Mouse (Mus musculus) cerebellum, adult 18-20 months (tissue): ENCODE results near the gene Gpc6.
A peak's percentile ranks its signal among the peaks of the same experiment; 100 is the strongest.

Experiments
- DNase-seq, 2 experiments: peaks; one replicate each; pipeline ENCODE4 v3.0.0; 2021

Gene Gpc6

DNA sequence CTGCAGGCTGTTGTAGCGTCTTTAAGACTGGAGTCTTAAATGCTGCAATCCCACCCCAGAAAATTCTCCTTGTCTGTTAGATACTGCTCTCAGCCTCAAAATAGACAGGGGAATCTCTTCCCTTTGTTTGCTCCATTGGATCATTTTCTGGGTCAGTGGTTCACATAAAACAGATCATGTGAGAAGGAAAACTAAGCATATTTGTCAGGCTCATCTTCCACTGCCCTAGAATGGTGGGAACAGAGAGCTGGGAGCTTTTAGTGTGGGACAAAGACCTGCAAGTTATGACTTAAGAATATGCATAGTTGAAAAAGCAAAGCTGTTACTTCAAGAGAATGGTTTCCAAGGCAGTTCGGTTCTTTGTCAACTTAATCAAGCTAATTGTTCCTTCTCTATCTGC, 136.4 kb downstream of the Gpc6 start:
- no peak for DNase-seq

- no peak for DNase-seq
These were observed 143.1 kb downstream of the Gpc6 start for GRCm38 (mm10) chr14:117068179-117068578.

- DNase-seq: no peak
These were observed 145.5 kb downstream of the Gpc6 start for GRCm38 (mm10) chr14:117070470-117071085.

GRCm38 (mm10) chr14:117093586-117093985, 168.5 kb downstream of the Gpc6 start:
- no peak for DNase-seq

- no peak for DNase-seq
These were observed 181.8 kb downstream of the Gpc6 start for GRCm38 (mm10) chr14:117106900-117107299.

DNA sequence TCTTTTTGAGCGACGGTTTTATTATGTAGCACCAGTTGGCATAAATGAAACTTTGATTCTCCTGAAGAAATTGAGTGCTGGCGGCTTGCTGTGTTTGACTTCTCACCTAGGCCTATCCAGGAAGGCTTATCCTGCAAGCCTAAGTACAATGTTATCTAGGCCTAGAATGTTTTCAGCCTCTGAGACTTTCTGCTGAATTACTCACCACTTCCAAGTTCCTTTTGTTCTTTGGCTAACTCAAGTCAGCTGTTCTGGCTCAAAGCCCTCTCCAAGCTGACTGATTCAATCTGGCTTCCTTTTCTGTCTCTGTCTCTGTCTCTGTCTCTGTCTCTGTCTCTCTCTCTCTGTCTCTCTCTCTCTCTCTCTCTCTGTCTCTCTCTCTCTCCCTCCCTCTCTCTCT, 188.0 kb downstream of the Gpc6 start:
- DNase-seq: no peak

DNA sequence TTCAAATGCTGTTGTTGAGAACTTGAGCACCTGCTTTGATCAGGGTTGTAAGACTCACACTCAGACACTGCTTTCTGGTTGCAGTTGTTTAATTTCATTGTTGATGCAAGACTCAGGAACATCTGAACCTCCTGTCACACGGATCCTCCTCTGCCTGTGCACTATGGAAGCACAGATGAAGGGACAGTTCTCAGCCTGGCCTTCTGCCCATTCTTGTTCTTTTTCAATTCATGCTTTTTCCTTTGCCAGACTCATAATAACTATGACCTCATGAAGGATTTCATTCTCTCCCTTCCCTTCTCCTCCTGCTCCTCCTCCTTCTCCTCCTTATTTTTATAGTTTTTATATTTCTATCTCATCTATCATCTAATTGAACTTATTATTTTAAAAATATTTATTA, 196.9 kb downstream of the Gpc6 start:
- DNase-seq: no peak

GRCm38 (mm10) chr14:117130334-117130733, 205.2 kb downstream of the Gpc6 start:
- no peak for DNase-seq

DNA sequence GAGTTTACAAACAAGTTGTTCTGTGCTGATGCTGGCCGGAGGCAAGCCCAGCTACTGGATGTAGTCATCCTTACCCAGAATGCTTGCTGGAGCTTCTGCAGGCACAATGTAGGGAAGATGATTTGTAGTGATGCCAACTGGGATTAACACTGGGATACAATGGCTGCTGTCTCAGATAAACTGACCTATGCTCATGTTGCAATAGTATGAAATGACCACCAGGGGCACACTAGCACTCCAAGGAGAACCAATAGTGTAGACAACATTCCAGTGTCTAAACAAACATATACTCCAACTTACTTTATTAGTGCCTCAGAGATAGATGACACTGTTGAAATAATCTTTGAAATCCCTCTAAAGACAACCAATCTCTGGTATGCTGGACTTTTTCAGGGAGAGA, 206.2 kb downstream of the Gpc6 start:
- no peak for DNase-seq

DNA sequence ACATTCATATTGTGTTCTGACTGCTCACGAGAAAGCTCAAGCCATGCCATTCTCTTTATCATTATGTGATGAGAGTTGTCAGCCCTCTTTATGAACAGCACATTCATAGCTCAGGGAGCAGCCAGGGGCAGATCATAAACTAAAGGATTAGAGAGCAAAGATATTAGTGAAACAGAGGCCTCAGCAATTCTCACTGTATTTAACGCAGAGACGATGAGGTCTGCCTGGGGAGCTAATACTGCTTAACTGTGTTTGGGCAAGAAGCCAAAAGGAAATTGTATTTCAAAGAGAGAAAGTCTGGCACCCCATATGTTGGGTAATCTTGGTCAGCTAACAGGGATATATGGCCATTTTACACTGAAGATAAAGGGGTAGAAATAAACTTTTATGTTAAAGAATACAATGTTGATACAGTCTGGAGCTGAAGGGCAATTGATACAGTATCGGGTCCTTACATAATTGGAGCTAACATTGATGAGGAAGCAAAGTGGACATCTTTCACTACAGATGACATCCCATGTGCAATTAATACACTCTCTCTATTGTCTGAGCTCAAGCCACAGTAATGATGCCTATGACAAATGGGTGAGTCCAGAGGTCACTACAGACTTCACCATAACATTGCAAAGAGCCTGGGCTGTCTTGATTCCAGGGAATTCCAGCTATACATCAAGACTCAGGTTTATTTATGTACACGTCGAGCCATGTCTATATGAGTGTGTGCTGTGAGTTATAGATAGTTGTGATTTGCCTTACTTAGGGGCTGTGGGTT, 216.1 kb downstream of the Gpc6 start:
- DNase-seq: no peak

GRCm38 (mm10) chr14:117146089-117146488, 221.0 kb downstream of the Gpc6 start:
- peak in 1 of 2 experiments; percentile 8 for DNase-seq

GRCm38 (mm10) chr14:117146665-117147064, 221.6 kb downstream of the Gpc6 start:
- no peak for DNase-seq

GRCm38 (mm10) chr14:117151621-117152020, 226.5 kb downstream of the Gpc6 start:
- no peak for DNase-seq

- no peak for DNase-seq
These were observed 230.9 kb downstream of the Gpc6 start for GRCm38 (mm10) chr14:117155884-117156465.

DNA sequence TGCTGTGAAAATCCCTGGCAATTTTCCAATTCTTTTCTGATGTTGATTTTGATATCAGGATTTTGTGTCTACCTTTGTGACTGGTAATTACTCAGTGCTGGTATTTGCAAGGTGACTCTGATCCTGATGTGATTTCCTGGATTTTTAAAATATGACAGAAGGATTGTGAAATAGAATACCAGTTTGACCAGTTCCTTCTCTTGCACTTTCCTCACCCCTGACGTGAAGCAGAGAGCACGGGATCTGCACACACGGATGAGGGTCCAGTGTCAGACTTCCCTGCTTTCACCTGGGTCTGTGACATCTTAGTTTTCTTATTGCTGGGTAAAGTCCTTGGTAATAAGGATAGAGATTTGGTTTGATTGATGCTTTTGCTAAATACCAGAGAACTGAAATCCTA, 232.3 kb downstream of the Gpc6 start:
- DNase-seq: no peak

DNA sequence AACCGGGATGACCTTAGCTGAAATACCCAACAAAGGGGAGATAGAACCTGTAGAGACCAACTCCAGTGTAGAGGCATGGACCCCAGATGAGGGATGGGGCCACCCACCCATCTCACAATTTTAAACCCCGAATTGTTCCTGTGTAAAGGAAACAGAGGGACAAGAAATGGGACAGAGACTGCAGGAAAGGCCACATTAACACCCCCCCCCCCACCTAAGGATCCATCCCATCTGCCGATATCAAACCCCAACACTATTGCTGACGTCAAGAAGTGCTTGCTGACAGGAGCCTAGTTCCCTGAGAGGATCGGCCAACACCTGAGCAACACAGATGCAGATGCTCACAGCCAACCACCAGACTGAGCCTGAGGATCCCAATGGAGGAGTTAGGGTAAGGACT, 241.2 kb downstream of the Gpc6 start:
- no peak for DNase-seq

DNA sequence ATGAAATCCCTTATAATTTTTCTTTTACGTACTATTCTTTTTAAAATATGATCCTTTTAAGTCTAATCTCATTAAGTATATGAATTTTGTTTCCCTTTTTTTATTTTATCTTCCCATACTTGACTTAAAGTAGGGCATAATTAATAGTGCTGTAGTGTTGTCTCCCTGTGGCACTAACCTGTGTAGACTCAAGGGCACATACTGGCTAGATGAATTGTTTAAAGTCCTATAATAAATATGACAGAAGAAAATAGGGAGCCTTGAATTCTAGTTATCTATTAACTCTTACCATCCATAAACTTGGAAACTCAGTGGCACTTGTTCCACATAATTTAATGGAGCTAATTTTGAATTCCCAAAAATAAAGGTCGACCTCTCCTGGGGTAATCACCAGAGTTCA, 268.2 kb downstream of the Gpc6 start:
- DNase-seq: no peak

DNA sequence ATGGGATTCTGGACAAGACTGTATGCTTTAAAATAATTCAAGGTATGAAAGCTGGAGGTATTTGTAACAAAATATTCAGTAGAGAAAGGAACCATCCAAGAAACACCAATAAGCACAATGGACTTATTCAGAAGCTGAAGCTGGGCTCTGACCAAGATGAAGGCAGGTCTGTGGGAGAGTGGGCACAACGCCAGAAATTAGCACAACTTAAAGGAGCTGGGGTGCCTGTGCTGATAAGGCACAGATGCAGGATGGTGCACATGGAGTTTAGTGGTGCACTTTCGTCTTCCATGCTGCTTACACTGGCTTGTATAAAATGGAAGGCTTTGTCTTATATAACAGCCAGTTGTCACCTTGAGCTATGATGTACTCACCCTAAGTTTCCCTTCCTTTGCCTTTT, 276.9 kb downstream of the Gpc6 start:
- DNase-seq: no peak

GRCm38 (mm10) chr14:117203960-117204359, 278.8 kb downstream of the Gpc6 start:
- no peak for DNase-seq

DNA sequence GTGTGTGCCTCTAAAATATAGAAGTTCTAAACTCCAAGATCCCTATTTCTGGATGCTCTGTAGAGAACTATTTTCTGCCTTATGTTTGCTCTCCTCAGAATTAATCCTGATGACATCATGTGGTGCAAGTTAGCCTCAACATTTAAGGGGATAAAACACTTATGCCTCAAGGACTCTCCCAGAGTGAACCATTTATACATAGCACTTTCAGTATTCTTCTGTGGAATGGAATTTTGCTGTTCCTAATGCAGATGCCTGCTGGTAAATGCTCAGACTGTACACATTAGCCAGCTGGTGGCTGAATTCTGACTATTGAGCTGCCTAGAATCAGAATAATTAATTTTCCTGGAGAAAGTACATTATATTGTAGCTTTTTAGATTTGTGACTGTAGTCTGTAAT, 289.3 kb downstream of the Gpc6 start:
- no peak for DNase-seq

- DNase-seq: no peak
These were observed 301.8 kb downstream of the Gpc6 start for GRCm38 (mm10) chr14:117226920-117227319.

DNA sequence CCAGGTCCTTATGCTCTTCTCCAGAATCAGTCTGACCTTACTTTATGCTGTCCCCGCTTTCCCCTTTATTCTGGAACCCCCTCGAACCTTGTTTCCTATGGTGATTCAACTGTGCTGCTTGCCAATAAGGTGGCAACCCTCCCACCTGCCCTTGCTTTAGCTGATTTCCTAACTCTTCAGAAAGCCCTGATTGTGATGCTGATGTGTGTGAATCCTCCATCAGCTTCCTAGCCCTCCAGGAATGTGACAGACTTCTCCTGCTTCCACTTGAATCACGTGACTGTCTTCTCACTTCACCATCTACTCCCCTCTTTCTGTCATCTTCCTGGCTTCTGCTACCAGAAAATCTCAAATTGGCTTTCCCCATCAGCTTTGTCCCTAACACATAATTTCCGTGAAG, 305.4 kb downstream of the Gpc6 start:
- DNase-seq: no peak

DNA sequence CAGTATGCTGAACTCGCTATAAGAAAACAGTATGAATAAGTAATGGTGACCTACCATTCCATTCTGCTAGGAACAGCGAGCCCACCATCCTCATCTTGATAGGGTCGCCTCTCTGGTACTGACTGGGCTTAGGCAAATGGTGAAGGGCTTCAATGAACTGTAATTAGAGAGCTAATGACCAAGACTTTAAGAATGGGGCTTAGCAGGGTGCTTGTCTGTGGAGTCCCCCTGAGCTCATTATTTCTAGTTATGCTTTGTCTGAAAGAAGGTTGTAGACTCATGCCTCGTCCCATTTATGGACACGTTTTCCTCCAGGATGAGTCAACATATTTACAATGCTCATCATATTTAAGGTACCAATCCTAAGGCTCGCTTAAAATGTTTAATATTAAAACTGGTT, 313.1 kb downstream of the Gpc6 start:
- no peak for DNase-seq

DNA sequence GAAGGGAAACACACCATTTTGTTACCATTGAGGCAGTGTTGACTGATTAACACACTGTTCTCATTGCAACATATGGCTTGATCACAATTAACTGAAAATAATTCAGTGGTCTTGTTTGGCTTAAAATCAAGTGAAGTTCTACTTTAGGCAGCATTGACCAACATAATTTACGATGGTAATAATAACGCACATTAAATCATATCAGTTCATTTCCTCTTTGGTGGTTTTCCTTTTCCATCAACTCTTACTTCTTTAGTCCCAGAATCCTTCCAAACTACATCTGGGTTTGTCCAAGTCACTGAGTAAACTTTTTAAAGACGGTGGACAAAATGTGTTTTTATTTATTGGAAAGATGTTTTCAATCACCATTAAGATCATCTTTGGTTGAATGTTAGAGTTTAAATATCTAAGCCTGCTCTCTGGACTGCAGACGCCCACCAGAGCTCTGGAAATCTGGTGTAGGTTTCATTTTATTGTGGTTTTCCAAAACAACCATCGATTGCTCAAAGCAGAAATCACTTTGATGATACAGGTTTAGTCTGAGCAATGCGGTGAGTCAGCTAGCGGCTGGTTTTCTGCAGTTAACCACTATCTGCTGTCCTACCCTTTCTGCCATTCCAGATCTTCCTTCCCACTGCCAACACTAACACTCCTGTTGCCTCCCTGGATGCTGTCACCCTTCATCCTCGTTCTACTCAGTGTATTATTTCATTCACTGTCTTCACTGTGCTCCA, 314.7 kb downstream of the Gpc6 start:
- DNase-seq: no peak
